Mouse (Mus musculus): ENCODE data around the gene Prps1l1.

Gene Prps1l1

DNA sequence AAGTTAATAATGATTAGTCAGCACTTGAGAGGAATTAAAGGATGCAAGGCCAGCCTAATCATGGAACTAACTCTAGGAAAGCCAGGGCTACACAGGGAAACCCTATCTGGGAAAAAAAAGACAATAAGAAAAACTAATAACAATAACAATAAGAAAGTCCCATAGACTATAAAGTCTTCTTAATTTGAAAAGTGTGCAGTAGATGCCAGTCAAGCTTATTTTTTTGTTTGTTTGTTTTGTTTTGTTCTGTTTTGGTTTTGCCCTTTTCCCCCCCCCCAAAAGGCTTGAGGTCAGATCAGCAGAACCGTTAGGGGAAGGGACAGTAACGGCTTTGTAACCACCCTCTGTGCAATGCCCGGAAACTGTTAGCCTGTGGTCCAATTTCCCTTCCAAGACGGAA is at the start of gene Prps1l1:
Gene Prps1l1, plus strand, starts transcription at position 301 of the 400 bp plus-strand sequence.
- DNase-seq (ENCODE audit: low read depth, low spot score), result no peak

DNA sequence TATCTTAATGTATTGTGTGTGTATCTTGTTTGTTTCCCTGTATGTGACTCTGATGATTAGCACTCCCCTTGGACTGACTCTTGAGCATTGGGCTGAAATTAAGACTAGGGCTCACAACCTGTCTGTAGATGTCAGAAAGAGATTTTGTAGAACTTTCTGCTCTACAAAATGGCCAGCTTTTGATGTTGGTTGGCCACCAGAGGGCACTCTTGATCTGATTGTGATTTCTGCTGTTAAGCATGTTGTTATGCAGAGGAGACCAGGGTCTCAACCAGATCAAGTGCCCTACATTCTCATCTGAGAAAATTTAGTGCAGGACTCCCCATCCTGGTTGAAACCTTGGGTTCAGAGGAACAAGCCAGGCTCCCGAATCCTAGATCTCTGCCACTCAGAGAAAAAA is 46.6 kb upstream of the Prps1l1 start:
- peak; percentile 19 for DNase-seq (ENCODE audit: low read depth, low spot score)

DNA sequence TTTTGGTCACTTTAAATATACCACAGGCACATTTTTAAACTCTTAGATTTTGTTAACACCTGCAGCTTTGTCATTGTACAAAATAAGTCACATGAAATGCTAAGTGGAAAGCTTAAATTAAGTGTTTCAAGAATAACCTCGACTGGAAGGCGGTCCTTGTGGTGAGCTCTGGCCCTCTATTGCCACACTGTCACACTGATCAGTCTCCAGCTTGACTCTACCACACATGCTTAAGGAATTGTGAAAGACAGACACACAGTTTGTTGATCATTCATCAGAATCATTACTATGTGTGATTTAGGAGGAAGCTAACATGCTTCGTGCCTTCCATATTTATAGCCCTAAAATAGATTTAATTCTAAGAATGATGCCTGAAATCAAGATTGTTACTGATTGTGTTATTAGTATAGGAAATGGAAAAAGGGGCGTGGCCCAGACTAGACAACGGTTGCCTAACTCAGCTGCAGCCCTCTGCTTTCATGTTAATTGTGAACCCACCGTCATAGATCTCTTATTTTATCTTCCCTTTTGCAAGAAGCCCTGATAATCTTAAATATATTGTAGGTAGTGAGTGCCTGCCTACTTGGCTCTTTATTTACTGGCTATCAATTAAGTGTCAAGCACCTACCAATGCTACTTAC is 35.4 kb upstream of the Prps1l1 start:
- DNase-seq (ENCODE audit: low read depth, low spot score), result no peak

DNA sequence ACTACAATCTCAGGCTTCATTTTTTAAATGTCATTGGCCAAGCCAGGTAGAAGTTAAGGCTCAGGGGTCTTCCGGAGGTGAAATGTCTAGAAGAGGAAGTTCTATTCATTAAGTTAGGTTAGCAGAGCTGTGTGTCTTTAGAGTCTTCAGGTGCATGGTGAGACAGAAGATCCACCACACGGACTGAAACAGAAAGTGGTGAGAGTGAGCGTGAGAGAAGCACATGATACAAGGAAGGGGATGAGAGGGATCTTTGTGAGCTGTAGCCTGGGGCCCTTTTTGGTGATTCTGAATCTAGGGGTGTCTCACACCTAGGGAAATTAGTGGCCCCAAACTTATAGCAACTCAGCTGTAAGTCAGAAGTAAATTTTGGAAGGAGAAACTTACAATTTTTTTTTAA is 8.6 kb upstream of the Prps1l1 start:
- DNase-seq (ENCODE audit: low read depth, low spot score), result no peak

DNA sequence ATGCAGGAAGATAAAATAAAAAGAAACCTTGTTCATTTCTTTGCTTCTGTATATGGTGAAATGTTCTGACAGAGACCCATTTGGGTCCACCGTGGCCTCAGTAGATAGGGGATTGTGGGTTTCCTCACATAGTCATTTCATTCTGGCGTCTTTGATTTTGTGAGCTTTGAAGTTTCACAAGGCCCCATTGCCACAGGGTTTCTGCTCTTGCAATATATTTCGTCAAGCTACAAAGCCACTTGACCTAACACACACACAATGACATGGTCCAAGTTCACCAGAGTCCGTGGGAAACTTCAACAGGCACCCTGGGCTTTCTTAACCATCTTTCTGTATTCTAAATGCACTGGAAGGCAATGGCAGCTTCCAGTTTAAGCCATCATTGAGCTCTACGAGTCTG is 1.3 kb downstream of the Prps1l1 start:
- DNase-seq (ENCODE audit: low read depth, low spot score), result no peak

DNA sequence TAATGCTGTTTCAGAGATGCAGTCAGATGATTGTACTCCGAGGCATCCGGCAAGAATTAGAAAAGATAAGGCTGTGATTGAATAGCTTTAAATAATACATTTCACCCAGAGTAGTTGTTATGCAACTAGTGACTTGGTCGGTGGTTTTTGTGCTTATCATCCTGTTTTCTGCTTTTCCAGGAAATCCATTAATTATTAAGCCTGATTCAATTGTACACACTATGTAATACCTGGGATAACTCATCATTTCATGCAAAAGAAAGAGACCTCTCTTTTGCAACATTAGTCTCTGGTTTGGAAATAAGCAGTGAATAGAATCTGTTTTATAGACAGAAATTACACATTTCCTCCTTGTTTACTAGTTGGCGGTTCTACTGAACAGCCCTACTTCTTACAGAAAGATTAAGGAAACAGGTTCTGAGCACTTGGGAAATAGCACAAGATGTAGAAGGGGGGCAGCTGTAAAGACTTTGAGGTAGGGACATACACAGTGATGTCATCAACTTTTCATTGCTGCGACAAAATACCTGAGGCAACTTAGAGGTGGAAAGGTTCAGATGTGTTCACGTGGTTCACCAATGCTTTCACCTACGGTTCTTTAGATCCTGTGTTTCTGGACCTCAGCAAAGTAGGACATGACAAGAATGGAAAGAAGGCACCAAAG is 5.1 kb downstream of the Prps1l1 start:
- no peak for DNase-seq (ENCODE audit: low read depth, low spot score)

DNA sequence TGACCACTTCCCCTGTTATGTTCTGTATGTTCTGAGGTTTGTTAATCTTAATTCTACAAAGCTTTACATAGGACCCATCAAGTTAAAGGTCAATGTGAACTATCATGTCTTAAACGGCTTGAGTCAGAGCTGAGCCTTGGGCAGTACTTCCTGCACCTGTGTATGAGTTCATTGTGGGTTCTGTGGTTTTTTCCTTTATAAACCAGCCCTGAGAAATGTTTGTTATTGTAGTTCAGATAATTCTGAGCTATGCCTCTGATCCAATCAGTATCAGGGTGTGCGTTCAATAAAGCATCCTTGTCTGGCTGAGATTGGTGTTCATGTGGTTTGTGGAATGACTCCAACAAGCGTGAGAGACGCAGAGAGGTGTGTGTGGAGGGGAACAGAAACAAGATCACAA is 5.8 kb downstream of the Prps1l1 start:
- no peak for DNase-seq (ENCODE audit: low read depth, low spot score)

DNA sequence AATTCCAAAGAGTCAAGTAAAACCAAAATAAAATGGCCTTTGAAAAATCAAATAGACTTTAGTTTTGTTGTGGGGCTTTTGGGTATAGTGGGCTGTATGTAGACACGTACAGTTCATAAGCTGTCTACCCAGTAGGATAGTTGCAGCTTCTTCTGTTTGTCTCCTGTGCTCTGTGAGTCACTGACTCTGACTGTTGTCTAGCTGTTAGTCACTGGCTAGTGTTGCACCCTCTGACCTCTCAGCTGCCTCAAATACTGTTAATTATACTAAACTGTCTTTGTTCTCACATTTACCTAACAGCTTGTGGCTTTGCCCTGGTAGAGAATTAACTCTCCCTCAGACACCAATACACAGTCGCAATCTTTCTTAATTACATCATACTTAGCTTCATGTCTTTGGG is 7.3 kb downstream of the Prps1l1 start:
- DNase-seq (ENCODE audit: low read depth, low spot score), result no peak

DNA sequence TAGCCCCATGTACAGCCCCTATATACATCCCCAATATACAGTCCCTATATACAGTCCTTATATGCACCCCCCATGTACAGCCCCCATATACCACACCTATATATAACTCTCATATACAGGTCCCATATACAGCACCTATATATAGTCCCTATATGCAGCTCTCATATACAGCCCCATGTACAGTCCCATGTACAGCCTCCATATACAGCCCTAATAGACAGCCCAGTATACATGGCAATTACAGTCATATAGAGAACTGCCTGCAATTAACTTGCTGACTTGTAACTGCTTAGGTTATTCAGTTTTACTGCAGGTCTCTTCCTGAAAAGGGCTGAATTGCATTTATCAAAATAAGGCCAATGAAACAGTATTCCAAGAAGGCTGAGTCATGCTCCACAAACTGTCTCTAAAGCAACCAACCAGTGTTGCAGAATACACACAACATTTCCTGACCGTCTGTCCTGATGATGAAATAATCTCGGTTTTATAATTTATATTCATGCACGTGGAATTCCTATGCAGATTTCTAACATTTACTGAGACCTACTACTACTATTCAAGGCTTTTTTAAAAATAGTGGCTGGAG is 13.1 kb downstream of the Prps1l1 start:
- no peak for DNase-seq (ENCODE audit: low read depth, low spot score)

DNA sequence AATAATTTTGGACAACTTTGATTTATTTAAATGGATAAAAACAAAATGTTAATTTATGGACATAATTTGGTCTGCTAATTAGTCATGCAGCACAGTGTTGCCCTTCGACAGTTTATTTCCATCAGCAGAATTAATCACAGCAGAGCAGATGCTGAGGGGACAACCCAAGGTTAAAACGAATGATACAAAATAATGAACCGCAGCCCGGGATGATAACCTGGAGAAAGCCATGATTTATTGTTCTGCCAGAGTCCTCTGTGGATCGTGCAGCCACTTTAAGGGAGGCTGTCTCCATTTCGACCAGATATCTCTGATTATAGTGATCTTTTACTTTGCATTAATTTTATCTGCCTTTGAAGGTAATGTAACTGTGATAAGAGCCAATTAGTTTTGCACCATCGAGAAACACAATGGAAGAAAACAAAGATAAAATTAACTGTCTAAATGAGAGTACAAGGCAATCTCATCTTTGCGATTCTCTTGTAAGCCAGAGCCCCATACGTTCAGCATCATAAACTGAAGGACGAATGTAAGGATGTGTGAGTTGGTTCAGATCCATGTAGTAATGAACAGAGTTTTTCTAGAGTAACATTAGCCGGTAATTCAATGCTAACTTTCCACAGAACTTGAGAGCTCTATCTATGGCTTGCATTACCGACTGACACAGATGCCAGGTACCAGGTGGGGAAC is 14.4 kb downstream of the Prps1l1 start:
- DNase-seq (ENCODE audit: low read depth, low spot score), result no peak

DNA sequence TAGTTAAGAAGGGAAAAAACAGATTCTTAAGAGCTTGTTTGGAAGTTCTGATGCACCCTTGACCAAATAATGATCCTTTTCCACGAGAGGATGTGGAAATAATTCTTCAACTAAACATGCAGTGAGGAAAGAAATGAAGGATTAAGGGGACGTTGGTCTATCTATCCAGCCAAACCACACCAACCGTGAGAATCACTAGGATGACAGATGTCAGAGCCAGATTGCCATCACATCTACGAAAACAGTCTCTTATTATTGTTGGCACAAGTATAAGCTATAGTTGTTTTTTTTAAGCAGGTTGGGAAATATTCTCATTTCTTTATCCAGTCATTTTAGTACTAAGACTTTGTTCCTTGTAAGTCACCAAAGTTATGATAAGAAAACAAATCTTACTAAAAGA is 15.8 kb downstream of the Prps1l1 start:
- no peak for DNase-seq (ENCODE audit: low read depth, low spot score)

DNA sequence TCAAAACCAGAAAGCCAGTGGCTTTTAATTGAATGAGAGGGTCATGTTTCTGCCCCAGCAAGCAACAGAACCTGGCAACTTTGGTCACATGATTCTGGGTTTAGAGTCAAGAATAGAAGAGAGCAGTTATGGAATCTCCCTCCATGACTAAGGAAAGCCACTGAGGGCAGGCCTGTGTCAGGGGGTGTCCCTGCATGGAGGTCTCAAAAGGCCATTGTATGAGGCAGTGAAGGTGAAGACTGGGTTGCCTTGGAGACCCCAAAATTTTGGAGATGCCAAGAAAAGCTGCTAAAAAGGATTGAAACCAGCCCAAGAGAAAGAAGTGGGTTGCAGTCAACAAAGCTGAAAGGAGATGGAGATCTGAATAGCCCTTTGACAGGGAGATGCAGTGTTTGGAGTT is 21.2 kb downstream of the Prps1l1 start:
- DNase-seq (ENCODE audit: low read depth, low spot score), result no peak

DNA sequence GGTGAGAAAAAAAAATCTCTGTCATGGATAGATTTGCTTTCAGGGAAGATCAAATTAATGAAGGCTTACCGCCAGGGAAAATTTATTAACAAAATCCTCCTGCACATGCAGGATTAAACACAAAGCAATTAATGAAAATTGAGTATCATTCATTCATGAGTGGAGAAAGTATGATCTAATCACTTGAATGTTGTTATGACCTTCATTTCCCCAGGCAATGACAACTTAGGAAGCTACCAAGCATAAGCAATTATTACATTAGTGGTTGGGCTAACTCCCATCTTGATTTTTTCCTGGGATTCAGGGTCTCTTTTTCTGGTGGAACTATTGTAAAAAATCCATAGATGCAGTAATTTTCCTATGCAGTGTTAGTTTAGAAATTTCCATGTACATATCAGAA is 23.3 kb downstream of the Prps1l1 start:
- no peak for DNase-seq (ENCODE audit: low read depth, low spot score)

DNA sequence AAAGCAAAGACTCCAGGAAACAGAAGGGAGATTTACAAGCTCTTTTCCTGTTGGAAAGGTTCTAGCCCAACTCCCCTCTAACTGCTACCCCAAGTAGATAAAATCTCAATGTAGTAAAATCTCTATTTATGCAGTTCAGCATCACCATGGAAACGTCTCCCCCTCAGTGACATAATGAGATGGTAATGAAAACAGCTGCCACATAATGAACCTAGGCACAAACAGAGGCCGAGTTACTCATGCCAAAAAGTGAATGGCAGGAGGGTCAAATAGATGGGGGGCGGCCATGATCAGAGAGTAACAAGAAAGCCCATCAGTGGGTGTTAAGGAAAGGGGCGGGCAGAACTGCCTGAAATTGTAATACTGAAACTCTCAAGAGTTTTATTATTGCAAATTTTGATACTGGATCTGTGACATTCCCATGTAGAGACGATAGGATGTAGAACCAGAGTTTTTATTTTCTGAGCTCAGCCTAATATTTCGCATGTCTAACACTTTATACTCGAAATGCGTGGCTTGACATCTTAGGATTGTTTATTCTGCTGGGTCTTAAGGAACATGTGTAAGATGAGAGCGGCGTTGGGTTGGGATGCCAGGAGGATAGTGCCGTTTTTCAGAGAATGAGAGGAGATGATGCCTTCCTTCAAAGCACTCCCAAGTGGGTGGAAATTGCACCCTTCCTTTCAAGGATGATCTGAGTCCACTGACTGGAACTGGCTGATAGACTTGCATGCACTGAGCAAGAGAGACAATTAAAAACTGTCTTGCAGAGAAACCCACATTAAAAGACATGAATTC is 24.0 kb downstream of the Prps1l1 start:
- no peak for DNase-seq (ENCODE audit: low read depth, low spot score)

DNA sequence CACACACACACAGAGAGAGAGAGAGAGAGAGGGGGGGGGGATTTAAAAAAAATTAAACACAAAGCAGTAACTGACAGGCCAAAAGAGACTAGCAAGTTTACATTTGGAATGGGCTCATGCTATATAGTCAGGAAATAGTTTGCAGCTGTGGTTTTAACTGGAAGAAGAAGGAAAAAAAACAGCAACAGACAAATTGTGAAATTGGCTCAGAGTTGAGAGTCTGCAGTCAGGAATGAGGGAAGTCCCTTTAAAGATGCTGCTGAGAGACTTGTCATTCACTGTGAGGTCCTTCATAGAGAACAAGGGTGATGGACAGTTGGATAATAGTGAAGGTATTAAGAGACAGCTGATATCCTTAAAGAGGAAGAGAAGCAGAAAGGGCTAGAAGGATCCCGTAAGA is 26.9 kb downstream of the Prps1l1 start:
- no peak for DNase-seq (ENCODE audit: low read depth, low spot score)

DNA sequence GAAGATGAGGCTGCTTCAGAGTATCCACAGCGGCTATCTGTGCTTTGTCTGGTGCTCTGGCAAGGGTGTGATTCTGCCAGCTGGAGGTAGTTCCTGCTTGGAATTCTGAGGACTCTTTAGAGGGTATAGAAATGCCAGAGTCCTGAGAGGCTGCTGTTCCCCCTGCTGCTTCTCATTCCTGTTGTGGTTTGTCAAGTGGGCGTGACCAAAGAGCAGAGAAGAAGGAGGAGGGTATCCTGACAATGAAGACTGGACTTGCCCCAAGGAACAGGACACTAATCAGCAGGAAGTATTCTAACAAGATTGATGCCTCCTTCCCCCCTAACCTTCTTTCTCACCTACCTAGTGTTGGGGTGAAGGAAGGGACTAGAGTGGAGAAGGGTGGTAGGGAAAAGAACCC is 29.4 kb downstream of the Prps1l1 start:
- DNase-seq (ENCODE audit: low read depth, low spot score), result no peak

DNA sequence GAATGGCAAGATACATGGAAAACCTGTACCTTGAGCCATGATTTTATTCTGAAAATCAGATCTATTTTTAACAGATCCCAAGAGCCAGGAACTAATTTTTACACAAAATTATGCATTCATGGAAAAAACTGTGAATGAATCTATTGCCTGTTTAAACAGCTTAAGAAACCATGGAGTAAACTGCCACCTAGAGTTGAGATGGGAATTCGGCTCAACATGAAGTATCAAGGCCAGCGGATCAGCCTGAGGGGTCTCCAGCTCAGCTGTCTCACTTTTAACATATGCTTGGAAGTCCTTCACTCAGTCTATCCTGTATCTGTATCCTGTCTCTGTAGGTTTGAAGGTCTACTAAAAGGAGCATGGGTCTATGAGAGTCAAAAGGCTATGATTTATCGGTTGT is 31.5 kb downstream of the Prps1l1 start:
- no peak for DNase-seq (ENCODE audit: low read depth, low spot score)

DNA sequence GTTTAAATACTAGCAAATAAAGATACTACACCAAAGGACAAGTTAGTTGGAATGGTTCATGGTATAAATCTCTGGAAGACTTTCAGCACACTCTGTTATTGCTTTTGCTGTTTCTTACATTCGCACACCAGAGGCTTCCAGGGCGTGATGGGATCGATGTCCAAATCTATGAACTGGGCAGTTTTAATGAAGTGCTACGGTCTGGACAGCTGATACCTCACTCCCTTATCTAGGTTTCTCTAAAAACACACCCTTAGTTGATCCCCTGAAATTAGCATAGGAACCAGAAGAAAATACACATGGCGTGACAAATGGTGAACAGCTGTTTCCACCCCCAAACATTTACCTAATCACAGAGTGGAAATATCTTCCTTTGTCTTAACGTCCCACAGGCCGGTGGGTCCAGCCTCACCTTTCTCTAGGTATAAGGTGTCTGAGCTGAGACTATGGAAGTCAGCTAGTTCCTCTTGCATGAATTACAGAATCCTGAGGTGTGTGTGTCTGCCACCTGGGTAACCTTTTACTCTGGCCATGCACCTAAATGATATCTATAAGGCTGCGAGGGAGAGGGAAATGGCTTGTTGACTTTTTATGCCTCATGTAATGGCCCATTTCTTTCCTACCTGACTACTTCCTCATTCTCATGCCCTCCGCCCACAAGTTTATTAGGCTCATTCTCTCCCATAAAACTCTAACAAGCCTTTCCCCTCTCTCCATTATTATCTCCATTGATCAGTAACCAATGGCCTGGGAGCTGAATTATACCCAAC is 32.1 kb downstream of the Prps1l1 start:
- no peak for DNase-seq (ENCODE audit: low read depth, low spot score)

DNA sequence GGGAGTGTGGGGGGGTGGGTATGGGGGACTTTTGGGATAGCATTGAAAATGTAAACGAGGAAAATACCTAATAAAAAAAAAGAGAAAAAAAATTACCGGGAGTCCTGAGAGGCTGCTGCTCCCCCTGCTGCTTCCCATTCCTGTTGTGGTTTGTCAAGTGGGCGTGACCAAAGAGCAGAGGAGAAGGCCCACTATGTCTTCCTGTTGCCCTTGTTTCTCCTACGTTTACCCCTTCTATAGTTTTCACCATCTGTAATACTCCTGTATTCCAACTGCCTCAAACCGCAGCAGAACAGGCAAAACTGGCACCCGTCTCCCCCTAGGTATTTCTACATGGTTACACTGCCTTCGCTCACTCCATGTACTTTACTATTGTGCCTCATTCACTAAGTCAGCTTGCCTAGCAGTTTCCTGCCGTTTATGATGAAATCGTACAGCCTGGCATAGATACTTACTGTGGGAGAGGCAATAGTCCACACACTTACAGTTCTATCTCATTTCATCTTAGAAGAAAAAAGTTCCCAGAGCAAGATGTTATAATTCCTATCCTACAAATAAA is 34.2 kb downstream of the Prps1l1 start:
- DNase-seq (ENCODE audit: low read depth, low spot score), result no peak

DNA sequence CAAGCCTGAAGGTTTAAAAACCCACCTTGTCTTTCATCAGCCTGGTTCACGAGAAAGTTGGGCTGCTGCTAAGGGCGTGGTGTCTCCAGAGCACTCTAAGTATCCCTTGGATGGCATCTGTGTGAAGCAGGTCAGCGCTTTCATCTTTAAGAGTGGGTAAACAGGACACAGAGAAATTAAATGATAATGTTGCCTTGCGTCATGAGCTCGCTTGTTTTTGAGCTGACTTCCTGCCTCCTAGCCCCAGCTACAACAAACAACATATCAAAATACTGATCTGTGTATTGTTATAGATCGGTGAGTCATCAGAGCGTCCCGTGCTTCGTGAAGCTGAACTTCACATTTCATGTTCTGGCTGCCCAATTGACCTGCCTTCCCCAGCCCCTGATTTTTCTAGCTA is 36.7 kb downstream of the Prps1l1 start:
- DNase-seq (ENCODE audit: low read depth, low spot score), result no peak

DNA sequence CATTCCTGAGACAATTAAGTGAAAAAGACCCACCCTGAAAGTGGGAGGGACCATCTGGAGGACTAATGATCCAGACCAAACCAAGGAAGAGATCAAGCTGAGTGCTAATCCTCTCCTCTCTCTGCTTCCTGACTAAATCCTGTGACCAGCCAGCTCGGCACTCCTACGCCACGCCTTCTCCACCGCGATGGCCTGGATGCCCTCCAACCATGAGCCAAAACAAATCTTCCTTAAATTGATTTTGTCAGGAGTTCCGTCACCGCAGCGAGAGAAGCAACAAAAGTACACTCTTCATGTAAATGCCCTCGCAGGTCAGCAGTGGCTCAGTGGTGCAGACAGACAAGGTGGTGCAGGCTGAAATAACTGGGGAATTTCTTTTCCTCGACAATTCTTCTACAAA is 37.5 kb downstream of the Prps1l1 start:
- no peak for DNase-seq (ENCODE audit: low read depth, low spot score)

Measured in ES-CJ7 (cell line).